Mouse (Mus musculus) spleen, adult 2 months (tissue): ENCODE data around the gene Gm16485.

Experiments
- CTCF ChIP-seq: fragments of 200-500 bp; IDR thresholded peaks from 2 replicates; pipeline ENCODE4 v1.5.1; 2011; ENCODE audit warnings: mild to moderate bottlenecking, inconsistent platforms; ENCODE audit not compliant: insufficient read depth, insufficient read length, insufficient replicate concordance; ENCODE audit errors: extremely low read depth
- POLR2A ChIP-seq: fragments of 200-500 bp; IDR thresholded peaks from 2 replicates; pipeline ENCODE4 v1.6.1; 2011; ENCODE audit warnings: low read depth, low read length, inconsistent platforms

DNA sequence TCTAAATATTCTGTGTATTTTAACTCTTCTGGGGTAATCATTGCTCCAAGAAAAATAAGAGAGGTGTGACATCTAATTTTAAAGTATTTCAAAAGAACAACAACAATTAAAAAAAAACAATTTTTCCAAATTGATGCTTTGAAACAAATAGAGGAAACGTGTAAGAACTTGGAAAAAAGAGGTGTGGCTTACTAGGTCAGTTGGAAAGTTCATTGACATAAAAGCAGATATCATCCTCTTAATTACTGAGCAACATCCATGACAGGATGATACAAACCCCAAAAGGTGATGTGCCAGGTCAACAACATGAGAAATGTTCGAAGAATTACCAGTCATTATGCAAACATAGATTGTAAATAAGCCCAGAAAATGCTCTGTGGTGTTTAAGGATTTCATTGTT lies at the start of gene Gm16485:
- TF ChIP-seq POLR2A = no peak
- no peak for TF ChIP-seq CTCF
